Mouse (Mus musculus) C2C12 (cell line): Measurements from ENCODE around the gene B4galt4.

Experiments
- CTCF ChIP-seq: IDR thresholded peaks from one replicate; pipeline ENCODE4 v1.5.1; 2011; ENCODE audit not compliant: control insufficient read depth, insufficient read depth, insufficient read length
- MAX ChIP-seq: IDR thresholded peaks from one replicate; pipeline ENCODE4 v1.6.1; 2011; ENCODE audit warnings: mild to moderate bottlenecking, control low read depth

DNA sequence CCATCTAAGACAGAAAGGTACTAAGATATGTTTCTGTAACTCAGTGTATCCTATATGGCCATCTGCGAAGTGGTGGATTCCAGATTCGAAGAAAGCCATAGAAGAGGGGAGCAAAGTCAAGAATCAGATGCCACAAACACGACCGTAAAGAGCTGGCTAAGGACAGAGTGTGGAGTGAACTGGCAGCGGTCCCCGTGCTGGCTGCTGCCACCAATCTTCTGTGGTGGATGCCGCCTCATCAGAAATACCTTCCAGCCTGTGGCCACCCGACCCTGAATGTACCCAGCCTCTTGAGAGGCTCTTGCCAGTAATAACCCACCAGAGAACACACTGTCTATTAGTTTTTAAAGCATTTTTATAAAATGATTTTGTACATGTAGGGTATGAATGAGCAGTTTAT is 26.3 kb downstream of the B4galt4 start:
- TF ChIP-seq CTCF (no peak), MAX (no peak)
